Mouse (Mus musculus) midbrain, embryonic 13.5 days (tissue): Measurements from ENCODE around the gene Dixdc1. TPM values are rescaled to one million over a fixed set of nuclear protein-coding genes. Genes with fewer than 3 reads are reported as not detected.
A peak's percentile ranks its signal among the peaks of the same experiment; 100 is the strongest.

Experiments used
- ATAC-seq: fragments of 200-750 bp; cut with Nextera tagmentation; 2 replicates; pipeline ENCODE4 v1.8.0; 2017; ENCODE audit warnings: mild to moderate bottlenecking, moderate TSS enrichment, moderate library complexity
- H3K27ac ChIP-seq: fragments of 300-500 bp; sonication (generic); 2 replicates; pipeline ENCODE4 v1.5.1; 2015; ENCODE audit warnings: inconsistent platforms, mild to moderate bottlenecking, moderate library complexity
- H3K27me3 ChIP-seq: fragments of 300-500 bp; sonication (generic); 2 replicates; pipeline ENCODE4 v1.6.1; 2015; ENCODE audit warnings: mild to moderate bottlenecking, inconsistent platforms
- H3K36me3 ChIP-seq: fragments of 300-500 bp; sonication (generic); 2 replicates; pipeline ENCODE4 v1.6.1; 2015; ENCODE audit warnings: mild to moderate bottlenecking, inconsistent platforms
- H3K4me1 ChIP-seq: fragments of 300-500 bp; sonication (generic); replicated peaks from 2 replicates; pipeline ENCODE4 v1.6.1; 2015; ENCODE audit warnings: inconsistent platforms
- H3K4me2 ChIP-seq: fragments of 300-500 bp; sonication (generic); replicated peaks from 2 replicates; pipeline ENCODE4 v1.6.1; 2015; ENCODE audit warnings: moderate library complexity, mild to moderate bottlenecking, inconsistent platforms
- H3K4me3 ChIP-seq: fragments of 300-500 bp; sonication (generic); replicated peaks from 2 replicates; pipeline ENCODE4 v1.5.1; 2015; ENCODE audit warnings: mild to moderate bottlenecking, inconsistent platforms
- H3K9ac ChIP-seq: fragments of 300-500 bp; sonication (generic); replicated peaks from 2 replicates; pipeline ENCODE4 v1.6.1; 2015; ENCODE audit warnings: mild to moderate bottlenecking, inconsistent platforms
- H3K9me3 ChIP-seq: fragments of 300-500 bp; sonication (generic); 2 replicates; pipeline ENCODE4 v1.6.1; 2016; ENCODE audit warnings: mild to moderate bottlenecking, inconsistent platforms
- WGBS: fragments of 180-500 bp; shearing (Covaris S2); methylation state at CpG from one replicate; pipeline ENCODE4 v1.1.7; 2015; 5-methylcytosine and 5-hydroxymethylcytosine counted together
- polyA plus RNA-seq: library from polyadenylated mRNA; unstranded; fragments of >200 nt; fragmentation: Nextera tagmentation; extraction: Ambion mirVana; gene quantifications from 2 replicates; pipeline ENCODE4 v1.2.1, GENCODE M21; 2015

Dixdc1 gene
- polyA plus RNA-seq, 1 experiment from 2014 or later: 33.4 TPM

DNA sequence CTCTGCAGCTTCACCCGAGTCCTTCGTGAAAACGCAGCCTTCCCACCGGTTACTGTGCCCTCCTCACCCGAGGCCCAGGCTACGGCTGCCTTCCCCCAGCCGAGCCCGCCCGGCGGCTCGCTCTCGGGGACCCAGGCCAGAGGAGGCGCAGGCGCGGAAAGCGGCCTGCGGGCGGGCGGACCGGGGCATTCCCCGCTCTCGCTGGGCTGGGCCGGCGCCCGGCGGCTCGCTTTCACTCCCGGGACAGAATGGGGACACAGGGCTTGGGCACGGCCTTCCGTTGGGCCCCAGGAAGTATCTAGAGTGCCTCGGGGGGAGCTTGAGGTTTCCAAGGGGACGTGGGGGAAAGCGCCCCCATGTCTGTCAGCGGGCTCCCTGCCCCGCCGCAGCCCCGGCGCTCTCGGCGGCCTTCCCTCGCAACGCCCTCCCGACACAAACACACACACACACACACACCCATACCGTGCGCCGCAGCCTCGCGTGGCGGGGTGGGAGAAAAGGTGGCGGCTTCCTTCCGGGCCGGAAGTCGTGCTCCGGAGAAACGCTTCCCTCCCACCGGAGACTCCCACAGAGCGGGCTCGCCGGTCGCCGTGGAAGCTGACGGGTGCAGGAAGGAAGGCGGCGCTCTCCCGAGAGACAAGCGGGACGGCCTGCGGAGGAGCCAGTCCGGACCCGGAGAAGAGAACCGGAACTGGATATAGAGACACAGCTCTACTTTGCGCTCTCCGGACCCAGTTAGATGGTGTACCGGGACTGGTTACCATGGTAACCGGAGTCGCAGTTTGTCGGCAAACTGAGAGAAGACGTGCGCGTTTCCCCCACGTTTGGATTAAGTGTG, 122.3 kb downstream of the Dixdc1 start, which contains the start of the genes Pih1d2 and Nkapd1:
Gene Pih1d2, plus strand, starts transcription at position 556 of the 838 bp plus-strand sequence.
Gene Nkapd1, minus strand, starts transcription at position 699 of the 838 bp plus-strand sequence.
- Histone ChIP-seq H3K36me3 (peaks cover 33% of the 10 kb centered on the region), H3K4me2 (peak within 1 kb of the TSS; percentile 95), H3K27ac (peak within 1 kb of the TSS; percentile 95), H3K4me3 (peak within 1 kb of the TSS; percentile 100), H3K4me1 (peaks cover 26% of the 10 kb centered on the region), H3K27me3 (no peaks in the 10 kb centered on the region), H3K9ac (peak within 1 kb of the TSS; percentile 94), H3K9me3 (no peaks in the 10 kb centered on the region)
- under 1% methylated on average over 64 of the region's 81 CpGs for WGBS
- peak; percentile 97 for ATAC-seq

DNA sequence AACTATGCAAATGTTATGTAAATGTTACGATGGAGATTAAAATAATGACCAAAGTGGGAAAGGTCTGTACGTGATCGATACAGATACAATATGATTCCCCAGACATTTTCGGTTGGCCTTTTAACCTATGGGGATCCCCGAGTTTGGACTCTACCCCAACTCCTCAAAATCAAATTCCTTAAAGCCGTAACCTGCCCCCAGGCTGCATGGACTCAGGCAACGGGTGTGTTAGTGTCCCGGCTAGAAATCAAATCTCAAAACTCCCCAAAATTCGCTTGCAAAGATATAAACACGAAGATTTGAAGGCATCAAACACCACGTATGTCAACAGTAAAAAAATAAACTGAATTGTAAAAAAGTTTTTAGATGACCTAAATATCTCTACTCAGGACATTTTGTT, 123.2 kb downstream of the Dixdc1 start:
- Histone ChIP-seq H3K36me3 (peaks cover 39% of the 10 kb centered on the region), H3K4me3 (peak overlapping the region; percentile 100), H3K4me1 (peaks cover 26% of the 10 kb centered on the region), H3K27me3 (no peaks in the 10 kb centered on the region), H3K9ac (peak overlapping the region; percentile 94), H3K9me3 (no peaks in the 10 kb centered on the region), H3K4me2 (peak overlapping the region; percentile 95), H3K27ac (no peak overlapping the region)
- 42% methylated on average over 11 of the region's 11 CpGs for WGBS
- ATAC-seq: no peak

Other genes with a start within 250 kb of the Dixdc1 start
- 0.43 and 0.58 TPM in 2 replicates for gene Plet1, start 245.0 kb downstream of the Dixdc1 start, polyA plus RNA-seq
- 115 and 123 TPM in 2 replicates for gene Pts, start 210.8 kb downstream of the Dixdc1 start, polyA plus RNA-seq
- gene Il18, start 184.7 kb downstream of the Dixdc1 start, polyA plus RNA-seq: 27.3 and 29.4 TPM in 2 replicates
- 0.28 and 0.34 TPM in 2 replicates for gene Bco2, start 184.3 kb downstream of the Dixdc1 start, polyA plus RNA-seq
- gene Tex12, start 178.2 kb downstream of the Dixdc1 start, polyA plus RNA-seq: 0.32 and 0.50 TPM in 2 replicates
- gene Sdhd, start 135.7 kb downstream of the Dixdc1 start, polyA plus RNA-seq: 209 and 210 TPM in 2 replicates
- 386 and 397 TPM in 2 replicates for gene Timm8b, start 135.6 kb downstream of the Dixdc1 start, polyA plus RNA-seq
- 5.5 and 6.5 TPM in 2 replicates for gene Pih1d2, start 122.2 kb downstream of the Dixdc1 start, polyA plus RNA-seq
- 23.5 and 23.8 TPM in 2 replicates for gene Nkapd1, start 122.1 kb downstream of the Dixdc1 start, polyA plus RNA-seq
- 40.9 and 42.1 TPM in 2 replicates for gene Dlat, start 79.7 kb downstream of the Dixdc1 start, polyA plus RNA-seq
- 0.50 and 1.1 TPM in 2 replicates for gene 2310030G06Rik, start 7.0 kb upstream of the Dixdc1 start, polyA plus RNA-seq
- 3.5 and 4.0 TPM in 2 replicates for gene Cryab, start 11.8 kb upstream of the Dixdc1 start, polyA plus RNA-seq
- gene Hspb2, start 12.8 kb upstream of the Dixdc1 start, polyA plus RNA-seq: 0.42 and 0.54 TPM in 2 replicates
- gene Fdxacb1, start 28.7 kb upstream of the Dixdc1 start, polyA plus RNA-seq: 11.5 and 14.3 TPM in 2 replicates
- 51.6 and 53.5 TPM in 2 replicates for gene Alg9, start 35.5 kb upstream of the Dixdc1 start, polyA plus RNA-seq
- 59.9 and 61.7 TPM in 2 replicates for gene 1110032A03Rik, start 36.0 kb upstream of the Dixdc1 start, polyA plus RNA-seq
- gene Ppp2r1b, start 105.8 kb upstream of the Dixdc1 start, polyA plus RNA-seq: 56.1 and 58.0 TPM in 2 replicates